Mouse (Mus musculus) kidney, postnatal 4 days (tissue): ENCODE data around the gene Cox4i2.
A peak's percentile ranks its signal among the peaks of the same experiment; 100 is the strongest.

ENCODE experiments used
- DNase-seq, 2 experiments: peaks; one replicate each; pipeline ENCODE4 v3.0.0; 2021; ENCODE audit warnings: mixed read lengths in 2 of 2

The Cox4i2 gene

DNA sequence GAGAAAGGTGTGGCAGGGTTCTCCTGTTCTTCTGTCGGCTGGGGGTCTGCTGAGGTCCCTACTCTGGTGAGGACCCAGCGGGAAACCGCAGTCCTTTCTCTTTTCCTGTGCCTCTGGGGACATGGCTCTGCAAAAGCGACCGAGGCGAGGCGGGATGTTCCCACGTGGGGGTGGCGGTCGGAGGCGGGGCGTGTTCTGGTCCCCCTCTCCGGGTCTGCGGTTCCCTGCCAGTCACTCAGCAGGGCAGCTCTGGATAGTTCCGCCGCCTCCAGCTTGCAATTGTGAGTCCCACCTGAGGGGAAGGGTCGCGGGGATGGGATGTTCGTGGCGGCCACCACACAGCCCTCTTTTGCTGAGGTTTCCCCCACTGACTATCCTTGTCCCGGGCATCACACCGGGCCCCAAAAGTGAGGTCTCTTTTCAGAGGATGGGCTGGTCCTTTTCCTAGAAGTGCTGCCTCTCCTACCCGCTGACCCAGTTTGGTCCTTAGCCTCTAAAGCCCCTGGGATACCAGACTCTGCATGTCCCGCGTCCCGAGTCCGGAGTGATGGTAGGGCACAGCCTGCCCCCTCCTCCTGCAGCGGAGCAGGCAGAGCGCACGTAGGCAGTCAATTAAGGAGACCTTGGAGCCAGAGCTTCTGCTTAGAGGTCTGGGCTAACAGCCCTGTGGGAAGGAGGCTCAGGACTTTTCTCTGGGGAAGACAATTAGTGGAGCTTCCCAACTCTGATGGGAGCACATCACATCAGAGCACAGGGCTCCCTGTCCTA is at the start of gene Cox4i2:
Gene Cox4i2 (plus strand): TSS at position 230 of the 768 bp plus-strand sequence.
- DNase-seq, result peak; percentile 63 to 69

DNA sequence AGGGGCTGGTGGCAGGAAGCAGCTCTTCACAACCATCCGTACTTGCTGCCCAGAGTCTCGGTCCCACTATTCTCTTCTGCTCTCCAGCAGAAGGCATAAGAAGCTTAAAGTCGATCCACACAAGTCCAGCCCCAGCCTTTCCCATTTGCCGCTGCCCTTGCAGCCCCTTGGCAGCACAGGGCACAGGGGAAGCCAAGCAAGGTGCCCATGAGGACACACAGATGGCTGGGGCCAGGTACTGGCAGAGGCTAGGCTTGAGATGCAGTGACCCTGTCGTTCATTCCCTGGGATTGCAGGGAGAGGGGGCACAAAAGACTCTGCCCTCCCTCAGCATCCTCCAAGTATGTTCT is 49.7 kb upstream of the Cox4i2 start:
- DNase-seq, result no peak

DNA sequence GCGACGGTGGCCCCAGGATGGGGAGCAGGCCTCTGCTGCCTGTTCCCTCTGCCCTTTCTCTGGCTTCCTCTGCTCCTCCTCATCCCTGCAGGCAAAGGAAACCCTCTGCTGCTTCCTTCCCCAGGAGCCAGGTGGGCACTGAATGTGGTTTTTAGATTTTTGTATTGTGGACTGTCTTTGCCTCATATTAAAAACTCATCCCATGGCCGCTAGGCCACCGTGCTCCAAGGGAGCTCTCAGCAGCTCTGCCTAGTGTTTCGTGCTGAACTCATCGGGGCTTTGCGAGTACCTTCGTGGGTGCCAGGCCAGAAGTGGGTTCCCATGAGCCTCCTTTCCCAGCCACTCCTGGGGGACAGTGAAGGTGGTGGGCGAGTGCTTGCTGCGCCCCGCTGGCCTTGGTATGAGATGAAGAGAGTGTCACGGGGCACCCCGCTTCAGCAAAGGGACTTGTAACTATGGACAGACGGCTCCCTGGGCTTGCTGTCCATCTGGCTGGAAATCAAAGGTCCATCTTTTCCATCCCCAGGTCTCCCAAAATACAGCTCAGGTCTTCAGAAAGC is 49.1 kb upstream of the Cox4i2 start:
- DNase-seq, result no peak

DNA sequence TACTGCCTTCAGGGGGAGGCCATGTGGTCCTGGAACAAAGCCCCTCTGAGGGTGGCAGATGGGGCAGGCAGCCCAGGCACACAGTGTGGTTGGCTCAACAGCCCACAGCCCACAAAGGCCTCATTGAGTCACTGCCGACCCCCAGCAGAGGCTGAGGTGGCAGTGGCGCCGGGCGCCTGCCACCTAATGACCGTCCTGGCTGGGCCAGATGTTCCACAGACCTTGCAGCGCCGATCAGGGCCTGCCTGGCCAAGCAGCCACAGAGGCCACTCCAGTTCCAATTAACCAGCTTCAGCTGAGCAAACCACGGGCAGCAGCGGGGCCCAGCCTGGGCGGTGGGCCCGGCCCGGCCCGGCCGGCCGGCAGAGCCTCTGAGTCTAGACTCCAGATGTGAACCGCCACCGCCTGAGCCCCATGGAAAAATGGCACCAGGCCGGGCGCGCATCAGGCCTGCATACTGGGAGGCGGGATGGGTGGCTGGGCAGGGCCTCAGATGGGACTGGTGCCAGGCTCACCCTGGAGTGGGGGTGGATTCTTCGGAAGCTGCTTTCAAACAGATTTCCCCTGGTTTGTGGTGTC is 47.9 kb upstream of the Cox4i2 start:
- peak; percentile 64 to 72 for DNase-seq

DNA sequence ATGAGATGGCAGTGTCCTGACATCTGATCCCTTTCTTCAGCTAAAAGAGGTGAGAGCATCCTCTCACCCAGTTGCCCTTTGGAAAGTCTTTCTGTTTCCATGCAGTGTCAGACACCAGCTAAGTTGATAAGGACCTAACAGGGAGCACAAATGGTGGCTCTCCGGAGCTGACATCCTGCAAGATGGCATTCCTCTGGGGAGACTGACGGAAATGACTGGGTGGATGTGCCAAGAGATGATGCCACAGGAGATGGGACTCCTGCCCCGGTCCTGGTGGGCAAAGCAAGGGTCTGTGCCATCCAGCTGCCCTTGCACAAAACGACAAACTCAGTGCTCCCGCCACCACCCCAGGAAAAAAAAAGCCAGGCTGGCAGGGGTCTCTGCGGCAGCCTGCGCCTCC is 46.8 kb upstream of the Cox4i2 start:
- no peak for DNase-seq

DNA sequence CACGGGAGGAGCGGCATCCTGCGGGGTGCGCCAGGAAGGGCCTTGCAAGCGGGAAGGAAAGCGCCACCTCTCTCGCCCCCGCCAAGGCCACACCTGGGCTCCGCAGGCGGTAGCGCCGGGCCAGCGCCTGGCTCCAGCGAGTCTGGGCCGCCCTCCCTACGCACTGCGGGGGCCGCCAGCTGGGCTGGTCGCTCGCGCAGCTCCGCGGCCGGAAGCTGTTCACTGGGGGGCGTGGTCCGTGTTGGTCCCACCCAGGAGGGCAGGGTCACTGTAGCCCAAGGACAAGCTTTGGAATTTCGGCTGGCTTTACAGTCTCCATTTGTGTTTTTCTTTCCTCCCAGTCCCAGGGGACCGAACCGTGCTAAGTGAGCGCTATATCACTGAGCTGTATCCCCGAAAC is 46.3 kb upstream of the Cox4i2 start:
- peak; percentile 96 to 97 for DNase-seq

DNA sequence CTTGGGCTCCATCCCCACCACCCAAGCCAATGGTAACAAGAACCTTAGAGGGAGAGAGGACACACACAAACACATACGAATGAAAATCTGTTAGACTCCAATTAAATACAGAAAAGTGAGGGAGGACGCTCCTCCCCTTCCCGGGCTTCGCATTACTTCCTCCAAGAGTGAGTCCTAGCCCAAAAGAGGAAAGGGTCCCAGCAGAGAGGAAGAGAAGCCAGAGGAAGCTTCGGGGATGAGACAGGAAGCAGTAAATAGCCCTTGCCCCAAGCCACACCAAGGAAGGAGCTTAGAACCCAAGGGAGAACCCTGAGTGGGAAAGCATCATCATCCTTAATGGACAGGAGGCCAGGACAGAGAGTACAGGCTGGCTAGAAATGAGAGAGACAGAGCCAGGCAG is 44.9 kb upstream of the Cox4i2 start:
- DNase-seq, result no peak

DNA sequence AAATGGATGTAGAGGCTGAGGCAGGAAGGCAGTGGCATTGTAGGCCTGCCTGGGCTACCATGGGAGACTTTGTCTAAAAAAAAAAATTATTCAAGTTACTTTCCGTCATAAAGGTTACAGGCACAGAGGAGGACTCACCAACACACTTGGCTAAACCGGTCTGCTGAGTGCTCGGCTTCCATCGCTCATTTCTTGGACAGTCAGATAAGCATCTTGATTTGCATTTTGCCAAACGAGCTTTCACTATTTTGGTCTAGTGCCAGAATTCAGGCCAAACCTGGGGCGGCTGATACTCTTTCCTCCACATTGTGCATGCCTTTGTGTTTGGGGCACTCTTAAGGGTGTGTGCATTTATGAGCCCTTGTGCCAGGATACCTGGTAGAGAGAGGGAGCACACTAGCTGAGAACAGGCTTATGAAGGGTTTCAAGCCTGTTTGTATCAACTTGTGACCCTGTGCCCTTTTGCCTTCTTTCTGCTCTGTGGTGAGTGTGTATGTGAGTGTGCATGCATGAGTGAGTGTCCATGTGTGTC is 37.7 kb upstream of the Cox4i2 start:
- DNase-seq, result no peak

DNA sequence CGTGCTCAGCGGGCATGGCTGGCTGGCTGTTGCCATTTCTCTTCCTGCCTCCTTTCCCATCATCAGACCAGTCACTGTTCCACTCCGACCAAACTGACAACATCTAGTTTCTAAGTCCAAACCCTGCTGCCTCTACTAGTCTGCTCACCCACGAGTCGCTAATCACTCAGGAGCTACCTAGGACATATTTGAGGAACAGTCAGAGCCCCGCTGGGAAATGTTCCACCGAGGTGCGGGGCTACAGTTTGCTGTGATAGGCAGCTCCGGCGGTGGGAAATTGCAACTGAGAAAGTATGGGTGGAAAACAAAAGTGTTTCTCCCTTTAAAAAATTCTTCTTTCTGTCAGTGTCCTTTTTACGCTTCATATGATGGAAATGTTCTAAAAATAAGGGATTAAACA is 36.3 kb upstream of the Cox4i2 start:
- no peak for DNase-seq

DNA sequence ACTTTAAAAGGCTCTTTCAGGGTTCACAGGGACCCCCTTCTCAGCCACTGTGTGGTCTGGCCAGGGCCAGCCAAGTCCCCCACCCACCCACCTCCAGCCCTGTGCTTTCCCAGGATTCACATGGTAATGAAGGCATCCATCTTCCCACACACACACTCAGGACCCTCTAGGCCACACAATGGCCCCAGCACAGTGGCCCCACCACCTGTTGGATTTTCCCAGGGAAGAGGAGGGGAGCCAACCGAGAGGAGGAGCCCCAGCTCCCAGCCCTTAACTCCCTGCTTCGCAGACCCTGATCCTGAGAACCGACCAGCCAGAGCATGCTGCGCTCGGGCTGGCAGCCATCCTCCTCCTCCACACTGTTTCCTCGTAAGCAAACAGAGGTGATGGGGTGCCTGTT is 35.9 kb upstream of the Cox4i2 start:
- no peak for DNase-seq

DNA sequence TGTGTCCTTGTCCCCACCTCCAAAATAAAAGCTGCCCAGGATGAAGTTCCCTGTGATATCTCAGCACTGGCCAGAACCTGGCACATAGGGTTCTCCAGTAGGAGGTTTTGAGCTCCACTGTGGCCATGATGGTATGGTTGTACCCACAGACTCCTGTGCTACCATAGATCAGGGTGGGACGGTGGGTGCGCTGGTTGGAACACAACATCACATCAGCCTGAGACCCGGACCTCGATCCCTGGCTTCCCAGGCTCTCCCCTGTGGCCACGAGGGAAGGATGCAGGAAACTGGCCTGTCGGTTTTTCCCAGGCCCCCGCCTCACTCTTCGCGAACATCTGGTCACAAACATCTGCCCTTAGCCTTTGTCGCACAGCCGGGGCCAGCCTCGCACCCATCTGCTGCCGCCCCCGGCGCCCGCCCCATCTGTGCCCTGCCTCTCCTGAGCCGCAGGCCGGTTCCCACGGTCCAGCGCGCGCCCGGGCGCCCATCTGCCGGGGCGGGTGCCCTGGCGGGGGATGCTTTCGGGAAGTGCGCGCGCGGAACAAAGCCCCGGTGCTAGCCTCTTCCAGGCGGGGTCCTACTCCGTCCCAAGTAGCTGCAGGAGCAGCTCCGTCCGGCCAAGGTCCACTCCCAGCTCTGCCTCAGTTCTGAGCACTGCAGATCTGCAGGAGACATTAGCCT is 30.2 kb upstream of the Cox4i2 start:
- DNase-seq, result peak; percentile 74 to 81

DNA sequence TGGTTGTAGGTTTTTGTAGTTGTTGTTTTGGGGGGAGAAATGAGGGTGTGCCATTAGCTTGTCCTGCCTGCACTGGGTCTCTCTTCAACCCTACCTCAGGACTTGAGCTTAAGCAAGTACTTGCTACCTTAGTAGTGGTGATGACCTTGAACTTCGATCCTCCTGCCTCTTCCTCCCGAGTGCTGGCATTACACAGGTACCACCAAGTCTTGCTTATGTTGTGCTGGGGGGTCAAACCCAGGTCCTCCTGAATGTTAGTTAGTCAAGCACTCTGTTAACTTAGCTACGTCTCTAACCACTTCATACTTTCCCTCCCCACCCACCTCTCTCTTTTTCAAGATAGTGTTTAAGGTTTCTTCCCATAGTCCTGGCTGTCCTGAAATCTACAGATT is 29.6 kb upstream of the Cox4i2 start:
- no peak for DNase-seq

DNA sequence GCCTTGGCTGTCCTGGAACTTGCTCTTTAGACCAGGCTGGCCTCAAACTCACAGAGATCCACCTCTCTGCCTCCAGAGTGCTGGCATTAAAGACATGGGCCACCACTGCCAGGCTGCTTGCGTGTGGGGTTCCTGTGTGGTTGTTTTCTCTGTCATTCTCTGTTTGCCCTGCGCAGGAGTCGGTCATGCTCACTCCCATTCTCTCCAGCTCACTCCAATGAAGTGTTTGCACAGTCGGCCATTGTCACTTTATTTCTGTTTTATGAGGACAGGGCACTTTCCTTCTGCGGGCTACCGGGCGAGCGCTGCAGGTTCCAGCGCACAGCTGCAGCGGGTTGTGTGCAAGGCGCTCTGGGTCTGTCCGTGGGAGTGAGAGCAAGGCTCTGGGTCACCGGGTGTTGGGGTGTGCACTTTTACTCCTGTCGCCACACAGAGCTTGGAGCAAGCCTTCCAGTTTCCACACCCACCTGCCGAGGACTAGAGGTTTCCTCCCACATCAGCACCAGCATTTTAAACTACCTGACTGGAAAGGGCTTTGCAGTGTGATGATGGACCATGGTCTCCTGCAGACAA is 28.7 kb upstream of the Cox4i2 start:
- peak in 1 of 2 experiments; percentile 52 for DNase-seq

DNA sequence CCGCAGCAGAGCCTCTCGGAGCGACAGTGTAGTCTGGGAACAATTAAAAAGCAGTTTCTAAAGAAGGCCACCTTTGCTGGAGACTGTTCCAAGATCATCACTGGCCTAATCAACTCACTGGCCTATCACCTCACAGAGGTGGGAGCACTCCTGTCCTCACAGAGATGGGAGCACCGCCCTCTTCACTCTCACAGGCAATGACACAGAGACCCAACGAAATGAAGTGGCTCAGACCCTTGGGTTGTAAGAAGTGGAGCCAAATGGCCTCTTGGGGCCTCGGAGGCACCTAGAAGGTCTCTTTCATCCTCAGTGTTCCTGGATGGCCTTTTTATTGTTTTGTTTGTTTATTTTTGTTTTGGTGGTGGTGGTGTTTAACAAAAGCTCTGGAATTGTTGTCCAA is 27.8 kb upstream of the Cox4i2 start:
- no peak for DNase-seq

DNA sequence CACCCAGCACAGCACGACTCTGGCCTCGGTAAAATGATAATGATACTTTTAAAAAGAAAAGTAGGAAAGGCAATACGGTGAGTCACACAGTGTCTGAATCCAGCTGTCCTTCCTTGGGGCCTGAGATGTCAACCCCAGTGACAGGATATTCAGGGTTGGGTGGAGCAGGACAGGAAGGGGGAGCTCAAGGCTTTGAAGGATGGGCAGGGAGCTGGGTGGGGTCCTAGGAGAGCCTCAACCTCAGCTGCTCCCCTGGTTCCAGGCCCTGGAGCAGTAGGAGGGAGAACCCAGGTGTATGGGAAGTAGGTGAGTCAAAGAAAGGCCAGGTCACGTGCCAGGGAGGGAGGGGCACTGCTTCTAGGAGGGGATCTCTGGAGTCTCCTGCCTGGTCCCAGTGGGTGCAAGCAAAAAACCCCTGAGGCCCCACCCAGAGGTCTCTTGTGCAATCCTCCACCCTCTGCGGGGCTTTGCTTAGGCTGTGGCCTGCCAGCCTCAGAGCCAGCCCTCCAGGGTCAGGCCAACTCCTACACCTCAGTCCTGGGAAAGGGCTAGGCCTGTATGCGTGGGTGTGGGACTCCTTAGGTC is 27.1 kb upstream of the Cox4i2 start:
- peak; percentile 45 to 61 for DNase-seq

DNA sequence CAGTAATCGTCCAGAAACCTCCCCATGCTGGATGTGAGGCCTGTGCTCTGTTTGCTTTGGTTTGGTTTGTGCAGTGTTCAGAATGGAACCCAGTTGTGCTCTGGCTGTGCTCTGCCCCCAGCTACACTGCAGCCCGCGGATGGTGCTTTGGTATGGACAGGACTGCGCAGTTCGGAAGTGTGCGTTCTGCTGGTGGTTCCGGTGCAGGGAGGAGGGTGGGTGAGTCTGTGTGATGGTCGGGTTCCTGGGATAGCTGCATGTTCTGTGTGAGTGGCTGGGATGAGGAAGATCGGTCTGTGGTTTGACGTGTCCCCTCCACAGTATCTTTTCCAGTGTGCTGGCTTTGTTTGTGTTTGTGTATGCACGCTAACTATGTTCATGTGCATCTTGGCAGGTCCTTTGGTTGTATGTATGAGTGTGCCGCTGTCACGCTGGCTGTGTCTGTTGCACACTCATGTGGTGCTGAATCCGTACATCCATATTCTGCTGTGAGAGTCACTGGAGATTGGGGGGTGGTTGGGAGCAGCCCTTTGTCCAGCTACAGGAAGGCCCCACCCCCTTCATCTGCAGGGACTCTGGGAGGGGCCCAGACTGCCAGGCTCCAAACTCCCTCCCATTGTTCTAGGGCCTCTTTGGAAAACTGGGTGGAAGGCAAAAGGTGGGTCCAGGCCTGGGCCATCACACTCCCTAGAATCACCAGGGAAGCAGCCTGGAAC is 26.0 kb upstream of the Cox4i2 start:
- DNase-seq, result peak; percentile 37 to 57

DNA sequence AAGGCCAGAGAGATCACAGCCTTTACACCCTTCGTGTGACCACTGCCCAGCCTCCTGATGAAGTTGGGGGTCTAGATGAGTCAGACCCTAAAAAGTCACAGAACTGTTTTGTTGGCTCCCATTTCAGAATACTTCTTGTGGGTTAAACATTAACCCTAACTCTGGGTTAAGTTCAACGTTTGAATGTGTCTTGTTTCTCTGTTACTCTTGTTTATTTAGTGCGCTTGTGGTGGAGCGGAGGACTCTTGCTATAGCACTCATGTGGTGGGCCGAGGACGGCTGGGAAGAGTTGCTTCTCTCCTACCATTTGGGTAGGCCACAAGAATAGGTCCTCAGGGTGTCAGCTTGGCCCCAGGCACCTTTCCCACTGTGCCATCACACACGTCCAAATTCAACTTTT is 25.4 kb upstream of the Cox4i2 start:
- no peak for DNase-seq

DNA sequence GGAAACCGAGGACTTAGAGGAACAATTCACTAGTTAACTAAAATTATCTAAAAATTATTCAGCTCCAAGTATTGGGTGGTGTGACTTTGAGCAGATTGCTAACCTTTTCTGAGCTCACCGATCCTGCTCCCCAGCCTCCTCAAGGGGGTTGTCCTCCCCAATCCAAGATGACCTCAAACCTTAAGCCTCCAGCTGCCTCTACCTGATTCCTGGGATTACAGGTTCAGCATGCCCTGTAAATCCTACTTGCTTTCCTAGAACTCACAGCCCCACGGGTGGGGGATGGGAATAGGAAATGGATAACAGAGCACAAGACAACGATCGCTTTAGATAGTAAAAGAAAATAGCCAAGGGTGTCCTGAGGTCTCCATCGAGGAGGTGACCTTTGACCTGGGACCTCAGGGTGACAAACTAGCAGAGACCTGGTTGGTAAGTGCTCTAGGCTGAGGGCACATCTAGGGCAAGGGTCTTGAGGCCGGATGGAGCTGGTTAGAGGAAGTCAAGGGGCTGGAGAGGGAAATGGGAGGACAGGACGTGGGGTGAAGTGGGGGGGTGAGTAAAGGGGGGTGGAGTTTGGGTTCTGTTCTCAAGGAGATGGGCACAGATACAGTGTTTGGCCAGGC is 24.8 kb upstream of the Cox4i2 start:
- peak; percentile 27 to 53 for DNase-seq

DNA sequence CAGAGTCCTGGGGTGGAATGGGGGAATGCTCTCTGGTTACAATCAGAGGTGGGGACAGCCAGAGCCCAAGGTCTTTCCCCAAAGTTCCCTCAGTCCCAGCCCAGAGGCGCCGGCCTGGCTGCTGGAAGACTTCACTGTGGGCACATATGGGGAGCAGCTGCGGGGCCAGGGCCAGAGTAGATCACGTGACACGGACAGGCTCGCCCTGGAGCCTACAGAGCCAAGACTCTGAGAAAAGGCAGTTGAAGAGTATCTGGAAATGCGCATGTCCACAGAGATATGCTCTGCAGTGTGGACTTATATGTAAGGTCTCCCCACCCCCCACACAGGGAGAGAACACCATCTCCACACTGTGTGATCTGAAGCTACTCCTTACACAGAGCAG is 24.3 kb upstream of the Cox4i2 start:
- DNase-seq, result peak; percentile 68 to 70

DNA sequence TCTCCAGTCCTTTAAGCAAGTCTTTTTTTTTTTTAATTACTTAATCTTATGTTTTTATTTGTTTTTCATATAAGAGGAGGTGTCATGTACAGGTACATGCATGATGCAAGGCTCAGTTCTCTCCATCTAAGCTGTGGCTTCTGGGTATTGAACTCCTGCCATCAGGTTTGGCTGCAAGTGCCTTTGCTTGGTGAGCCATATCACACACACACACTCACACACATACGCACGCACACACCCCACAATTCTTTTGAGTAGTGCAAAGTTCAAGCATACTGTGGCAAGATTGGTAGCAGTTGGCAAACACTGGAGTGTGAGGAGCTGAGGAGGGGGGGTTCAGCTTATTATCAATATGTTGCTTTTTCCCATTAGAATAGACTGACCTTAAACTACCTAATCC is 20.8 kb upstream of the Cox4i2 start:
- peak in 1 of 2 experiments; percentile 34 for DNase-seq

DNA sequence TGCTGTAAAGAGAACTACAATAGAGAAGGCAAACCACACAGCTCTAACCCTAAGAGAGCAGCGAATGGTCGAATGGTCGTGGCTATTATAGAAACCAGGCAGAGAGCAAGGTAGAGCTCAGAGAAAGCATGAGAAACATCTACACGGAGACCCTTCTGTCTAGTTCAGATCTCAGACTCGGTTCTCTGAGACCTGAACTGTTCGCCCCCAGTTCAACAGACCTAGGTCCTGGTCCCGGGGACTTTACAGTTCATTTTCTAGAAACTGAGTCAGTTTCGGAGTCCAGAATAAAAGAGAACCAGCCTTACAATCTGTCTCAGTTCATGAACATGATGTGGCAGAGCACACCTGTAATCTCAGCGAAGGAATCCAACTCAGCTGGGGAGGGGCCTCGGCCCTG is 19.5 kb upstream of the Cox4i2 start:
- DNase-seq, result no peak

DNA sequence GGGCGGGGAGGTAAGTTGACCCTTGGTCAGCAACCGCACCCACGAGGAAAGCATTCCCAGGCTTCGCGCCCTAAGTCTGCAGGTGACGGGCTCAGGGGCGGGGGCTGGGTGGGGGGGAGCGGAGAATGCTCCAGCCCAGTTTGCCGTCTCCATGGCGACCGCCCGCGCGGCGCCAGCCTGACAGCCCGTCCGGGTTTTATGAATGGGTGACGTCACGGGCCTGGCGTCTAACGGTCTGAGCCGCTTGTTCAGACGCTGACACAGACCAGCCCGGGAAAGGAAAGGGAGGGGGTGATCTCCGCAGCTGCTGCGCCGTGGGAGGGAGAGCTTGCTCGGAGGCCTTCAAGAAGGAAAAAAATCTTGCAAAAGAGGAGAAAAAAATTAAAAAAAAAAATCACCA is 19.0 kb upstream of the Cox4i2 start:
- peak; percentile 98 for DNase-seq
